Mouse (Mus musculus) layer of hippocampus, adult 8-10 months (tissue): ENCODE measurements around the gene Fras1. TPM values are rescaled to one million over a fixed set of nuclear protein-coding genes. Genes with fewer than 3 reads are reported as not detected.
A peak's percentile ranks its signal among the peaks of the same experiment; 100 is the strongest.

Source experiments
- DNase-seq, 2 experiments: peaks; one replicate each; pipeline ENCODE4 v3.0.0; 2022; ENCODE audit warnings: low spot score in 2 of 2
- total RNA-seq, 4 experiments: library from RNA; stranded (reverse); gene quantifications; 2 replicates each; pipeline ENCODE4 v1.2.4; 2022

The Fras1 gene
- total RNA-seq, 4 experiments from 2014 or later, result 13.5 to 16.6 (median 15.3) TPM

GRCm38 (mm10) chr5:96677498-96677897 is 303.7 kb downstream of the Fras1 start:
- peak; percentile 23 to 45 for DNase-seq

GRCm38 (mm10) chr5:96681085-96681484 is 307.3 kb downstream of the Fras1 start:
- DNase-seq, result no peak

DNA sequence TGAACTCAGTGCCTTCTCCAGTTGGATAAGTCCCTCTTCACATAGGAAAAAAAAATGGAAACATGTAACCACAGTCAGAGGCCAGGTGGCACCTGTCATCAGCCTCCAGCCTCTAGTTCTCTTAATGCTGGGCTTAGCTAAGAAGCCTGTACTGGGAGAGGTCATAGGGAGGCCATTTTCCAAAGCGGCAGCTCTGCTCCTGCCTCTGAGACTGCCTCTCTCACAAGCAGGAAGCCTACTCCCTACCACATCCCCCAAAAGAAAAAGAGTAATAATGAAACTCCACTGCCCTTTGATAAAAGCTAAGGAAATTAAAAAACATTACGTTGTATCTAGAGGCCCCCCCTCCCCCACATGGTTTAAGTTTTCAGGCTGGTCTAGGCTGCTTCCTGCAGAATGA is 309.0 kb downstream of the Fras1 start:
- DNase-seq, result no peak

DNA sequence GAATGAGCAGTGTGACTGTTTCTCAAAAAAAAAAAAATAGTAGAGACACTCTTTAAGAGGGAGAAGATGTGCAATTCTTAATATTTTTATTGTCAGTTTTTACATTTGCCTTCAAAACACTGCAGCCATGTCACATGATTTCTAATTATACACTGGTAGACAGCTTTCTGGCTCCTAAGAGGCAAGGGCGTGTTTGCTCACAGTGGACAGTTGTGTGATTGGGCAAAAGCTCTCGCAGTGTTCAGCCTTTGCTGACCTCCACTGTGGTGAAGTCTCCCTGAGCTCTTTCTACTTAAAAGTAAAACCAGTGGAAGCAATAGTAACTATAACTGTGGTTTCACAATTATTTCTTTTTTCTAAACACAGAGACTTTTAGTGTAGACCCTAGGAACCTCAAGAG is 315.1 kb downstream of the Fras1 start:
- no peak for DNase-seq

DNA sequence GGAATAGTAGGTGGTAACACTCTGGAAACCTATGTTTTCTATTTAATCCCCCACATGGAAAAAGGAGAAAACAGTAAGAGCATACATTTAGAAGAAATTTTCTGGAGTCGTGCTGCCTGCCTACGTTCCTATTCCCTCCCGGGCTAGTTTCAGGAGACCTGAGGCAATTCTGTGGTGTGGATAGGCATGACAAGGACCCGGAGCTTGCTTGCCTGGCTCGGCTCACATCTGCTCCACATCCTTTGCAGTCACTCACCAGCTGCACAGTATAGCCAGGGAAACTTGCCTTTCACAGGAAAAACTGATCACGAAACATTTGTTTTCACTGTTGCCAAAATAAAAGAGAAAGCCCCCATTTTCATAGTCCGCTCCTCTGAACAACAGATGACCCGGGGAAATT is 325.2 kb downstream of the Fras1 start:
- no peak for DNase-seq

GRCm38 (mm10) chr5:96702706-96703625 is 329.2 kb downstream of the Fras1 start:
- no peak for DNase-seq

DNA sequence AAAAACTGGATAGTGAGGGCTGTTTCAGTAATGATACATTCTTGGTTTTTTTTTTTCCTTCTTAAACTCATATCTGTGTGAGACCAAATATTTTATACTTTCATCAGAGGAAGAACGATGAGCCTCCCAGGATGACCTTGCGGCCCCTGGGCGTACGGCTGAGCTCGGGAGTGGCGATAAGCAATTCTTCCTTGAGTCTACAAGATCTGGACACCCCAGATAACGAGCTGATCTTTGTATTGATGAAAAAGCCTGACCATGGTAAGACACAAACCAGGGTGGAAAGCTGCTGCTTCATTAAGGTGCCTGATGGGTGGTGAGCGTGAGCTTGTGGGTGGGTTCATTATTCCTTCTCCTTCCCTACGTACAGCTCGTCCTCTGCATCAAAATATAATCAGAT is 334.8 kb downstream of the Fras1 start:
- DNase-seq, result no peak

GRCm38 (mm10) chr5:96712089-96712684 is 338.4 kb downstream of the Fras1 start:
- no peak for DNase-seq

- DNase-seq, result no peak
Observed at GRCm38 (mm10) chr5:96712799-96713198, 339.0 kb downstream of the Fras1 start.

DNA sequence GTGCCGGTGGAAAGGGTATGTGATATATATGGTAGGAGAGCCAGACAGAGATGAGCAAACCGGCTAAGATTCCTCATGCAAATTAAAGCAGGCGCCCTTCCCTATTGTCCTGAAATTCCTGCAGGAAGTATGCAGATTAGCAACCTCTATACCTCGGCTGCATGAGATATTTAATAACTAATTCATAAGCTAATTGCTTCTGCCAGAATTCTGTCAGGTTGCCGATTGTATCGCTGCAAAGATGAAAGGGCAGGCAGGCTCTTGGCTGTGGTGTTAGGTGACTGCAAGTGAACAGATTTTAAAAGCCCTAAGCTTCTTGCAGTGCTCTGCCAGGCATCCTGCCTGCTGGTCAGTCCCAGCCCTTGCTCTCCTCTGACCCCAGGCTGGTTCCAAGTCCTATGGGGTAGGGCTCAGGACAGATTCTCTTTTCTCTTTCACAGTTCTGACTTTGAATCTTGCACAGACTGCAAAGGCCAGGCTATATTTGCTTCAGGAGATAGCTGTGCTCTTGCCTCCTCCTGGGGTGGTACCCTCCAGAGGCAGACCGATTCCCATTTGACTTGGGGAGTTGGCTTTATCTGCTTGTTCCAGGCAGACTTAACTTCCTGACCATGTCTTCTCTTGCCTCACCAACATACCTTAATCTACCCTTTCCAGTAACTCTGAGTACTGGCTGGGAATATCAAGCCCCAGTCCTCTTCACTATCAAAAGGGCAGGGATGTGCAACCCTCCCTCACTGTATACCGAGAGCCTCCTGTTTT is 342.7 kb downstream of the Fras1 start:
- DNase-seq, result no peak

DNA sequence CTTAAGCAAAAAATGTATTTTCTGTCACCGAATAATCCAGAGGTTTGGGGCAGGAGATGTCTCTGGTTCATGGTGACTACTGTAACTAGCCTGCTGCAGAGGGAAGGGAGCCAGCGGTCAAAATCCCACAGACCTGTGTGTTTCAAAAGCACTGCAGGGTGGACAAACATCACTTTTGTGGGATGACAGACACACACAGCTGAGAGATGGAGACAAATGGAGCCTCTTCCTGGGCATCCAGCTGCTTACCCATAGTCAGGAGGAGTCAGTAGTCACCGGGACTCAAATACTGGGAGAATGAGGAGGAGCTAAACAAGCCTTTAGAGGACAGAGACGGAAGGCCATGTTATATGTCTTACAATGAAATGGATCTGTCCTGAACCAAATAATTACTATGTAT is 343.9 kb downstream of the Fras1 start:
- DNase-seq, result no peak

- DNase-seq, result no peak
Observed at GRCm38 (mm10) chr5:96718601-96719000, 344.8 kb downstream of the Fras1 start.

GRCm38 (mm10) chr5:96719221-96719620 is 345.5 kb downstream of the Fras1 start:
- no peak for DNase-seq

- DNase-seq, result no peak
Observed at GRCm38 (mm10) chr5:96722690-96723089, 348.9 kb downstream of the Fras1 start.

GRCm38 (mm10) chr5:96739138-96739878 is 365.6 kb downstream of the Fras1 start:
- DNase-seq, result no peak

- DNase-seq, result no peak
Observed at GRCm38 (mm10) chr5:96747195-96747984, 373.6 kb downstream of the Fras1 start.

DNA sequence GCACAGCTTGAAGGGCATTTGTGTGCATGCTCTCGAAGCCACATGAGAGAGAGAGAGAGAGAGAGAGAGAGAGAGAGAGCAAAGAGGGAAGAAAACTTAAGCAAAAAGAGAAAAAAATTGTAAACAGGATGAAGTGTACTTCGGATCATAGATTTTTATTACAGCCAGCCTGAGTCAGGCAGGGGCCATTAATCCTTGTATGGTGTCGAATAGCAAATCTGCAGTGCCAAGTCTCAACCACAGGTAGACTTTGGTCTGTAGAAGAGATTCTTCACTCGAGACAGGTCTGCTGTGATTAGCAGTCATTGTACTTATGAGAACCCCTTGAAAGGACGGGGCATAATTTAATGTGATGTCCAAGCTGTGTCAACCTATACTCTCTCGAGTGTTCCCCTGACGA is 383.9 kb downstream of the Fras1 start:
- no peak for DNase-seq

GRCm38 (mm10) chr5:96762021-96762420 is 388.3 kb downstream of the Fras1 start:
- DNase-seq, result no peak

GRCm38 (mm10) chr5:96768846-96769471 is 395.2 kb downstream of the Fras1 start:
- DNase-seq, result peak; percentile 47 to 82
